Mouse (Mus musculus) MEL (cell line): Measurements from ENCODE around the gene Ceacam1. TPM values are rescaled to one million over a fixed set of nuclear protein-coding genes. Genes with fewer than 3 reads are reported as not detected.

Experiments used
- DNase-seq: peaks from one replicate; pipeline ENCODE4 v3.0.0; 2011; ENCODE audit warnings: low read depth, low spot score
- H3K27ac ChIP-seq: 2 replicates; pipeline ENCODE4 v1.5.1; 2012; ENCODE audit warnings: low read depth, mild to moderate bottlenecking, control low read depth, low read length, moderate library complexity; ENCODE audit not compliant: control insufficient read depth
- H3K27me3 ChIP-seq, 2 experiments: fragments of 150-350 bp in 1 of 2; sonication (generic) in 1 of 2; 2 replicates each; pipeline ENCODE4 v1.6.1; 2012; ENCODE audit warnings: low read length in 2 of 2, mild to moderate bottlenecking in 2 of 2, improper control_type of control experiment in 1 of 2, moderate library complexity in 1 of 2; ENCODE audit not compliant: insufficient read depth in 2 of 2, control insufficient read depth in 1 of 2
- H3K36me3 ChIP-seq, 2 experiments: 2 replicates each; pipeline ENCODE4 v1.6.1; 2012 to 2014; ENCODE audit warnings: low read length in 2 of 2, improper control_type of control experiment in 1 of 2, inconsistent platforms in 1 of 2, mild to moderate bottlenecking in 1 of 2; ENCODE audit not compliant: insufficient read depth in 2 of 2, control insufficient read depth in 1 of 2
- H3K4me1 ChIP-seq, 2 experiments: fragments of 150-350 bp in 1 of 2; sonication (generic) in 1 of 2; 2 replicates each; pipeline ENCODE4 v1.6.1; 2012; ENCODE audit warnings: low read length in 2 of 2, improper control_type of control experiment in 1 of 2, mild to moderate bottlenecking in 1 of 2; ENCODE audit not compliant: insufficient read depth in 2 of 2, control insufficient read depth in 1 of 2
- H3K4me3 ChIP-seq, 2 experiments: fragments of 150-350 bp in 1 of 2; sonication (generic) in 1 of 2; 2 replicates each; pipeline ENCODE4 v1.5.1; 2012; ENCODE audit warnings: low read depth in 2 of 2, low read length in 2 of 2, mild to moderate bottlenecking in 2 of 2, moderate library complexity in 2 of 2, control low read depth in 1 of 2, improper control_type of control experiment in 1 of 2; ENCODE audit not compliant: control insufficient read depth in 1 of 2, insufficient read depth in 1 of 2
- H3K79me2 ChIP-seq: 2 replicates; pipeline ENCODE4 v1.6.1; 2012; ENCODE audit warnings: mild to moderate bottlenecking, low read length, moderate library complexity; ENCODE audit not compliant: control insufficient read depth, poor library complexity, insufficient read depth
- H3K9ac ChIP-seq: 2 replicates; pipeline ENCODE4 v1.6.1; 2012; ENCODE audit warnings: low read depth, mild to moderate bottlenecking, control low read depth, low read length, moderate library complexity; ENCODE audit not compliant: control insufficient read depth, poor library complexity, severe bottlenecking
- H3K9me3 ChIP-seq: fragments of 150-350 bp; sonication (generic); replicated peaks from 2 replicates; pipeline ENCODE4 v1.6.1; 2012; ENCODE audit warnings: mild to moderate bottlenecking, low read length, improper control_type of control experiment, moderate library complexity; ENCODE audit not compliant: insufficient read depth
- CHD1 ChIP-seq: IDR thresholded peaks from 2 replicates; pipeline ENCODE4 v1.6.1; 2012; ENCODE audit warnings: low read depth, mild to moderate bottlenecking, inconsistent platforms, low read length, improper control_type of control experiment
- CTCF ChIP-seq, 3 experiments: IDR thresholded peaks in 2 of 3; conservative IDR thresholded peaks in 1 of 3; 2 replicates each; pipeline ENCODE4 v1.5.1; 2011 to 2012; ENCODE audit warnings: low read length in 3 of 3, low read depth in 2 of 3, mild to moderate bottlenecking in 2 of 3, improper control_type of control experiment in 1 of 3, inconsistent platforms in 1 of 3, mixed read lengths in 1 of 3, moderate library complexity in 1 of 3; ENCODE audit not compliant: control insufficient read depth in 1 of 3, insufficient read depth in 1 of 3, poor library complexity in 1 of 3, severe bottlenecking in 1 of 3
- EP300 ChIP-seq, 2 experiments: IDR thresholded peaks; 2 replicates each; pipeline ENCODE4 v1.6.1; 2011; ENCODE audit warnings: improper control_type of control experiment in 2 of 2, low read length in 2 of 2, low read depth in 1 of 2, mild to moderate bottlenecking in 1 of 2
- ETS1 ChIP-seq: IDR thresholded peaks from 2 replicates; pipeline ENCODE4 v1.6.1; 2012; ENCODE audit warnings: low read depth, mild to moderate bottlenecking, inconsistent platforms, low read length, improper control_type of control experiment, moderate library complexity
- GABPA ChIP-seq: IDR thresholded peaks from 2 replicates; pipeline ENCODE4 v1.6.1; 2012; ENCODE audit warnings: low read depth, mild to moderate bottlenecking, inconsistent platforms, low read length, improper control_type of control experiment, moderate library complexity
- JUND ChIP-seq: IDR thresholded peaks from 2 replicates; pipeline ENCODE4 v1.6.1; 2011; ENCODE audit warnings: low read depth, mild to moderate bottlenecking, improper control_type of control experiment, low read length
- KAT2A ChIP-seq: conservative IDR thresholded peaks from 2 replicates; pipeline ENCODE4 v1.6.1; 2012; ENCODE audit warnings: low read depth, low read length, improper control_type of control experiment, inconsistent platforms
- MAFK ChIP-seq: IDR thresholded peaks from 2 replicates; pipeline ENCODE4 v1.6.1; 2011; ENCODE audit warnings: low read depth, mild to moderate bottlenecking, low read length, improper control_type of control experiment, borderline replicate concordance
- MAZ ChIP-seq: IDR thresholded peaks from 2 replicates; pipeline ENCODE4 v1.6.1; 2012; ENCODE audit warnings: low read depth, mild to moderate bottlenecking, inconsistent platforms, low read length, improper control_type of control experiment
- MEF2A ChIP-seq: IDR thresholded peaks from 2 replicates; pipeline ENCODE4 v1.6.1; 2014; ENCODE audit warnings: low read depth, mild to moderate bottlenecking, inconsistent platforms, low read length, improper control_type of control experiment; ENCODE audit not compliant: poor library complexity, insufficient replicate concordance, severe bottlenecking; ENCODE audit errors: extremely low read depth
- MXI1 ChIP-seq: IDR thresholded peaks from 2 replicates; pipeline ENCODE4 v1.6.1; 2011; ENCODE audit warnings: mild to moderate bottlenecking, low read depth, low read length, improper control_type of control experiment
- MYB ChIP-seq: IDR thresholded peaks from 2 replicates; pipeline ENCODE4 v1.6.1; 2011; ENCODE audit warnings: mild to moderate bottlenecking, low read depth, low read length, improper control_type of control experiment
- MYC ChIP-seq: IDR thresholded peaks from 2 replicates; pipeline ENCODE4 v1.6.1; 2011; ENCODE audit warnings: low read depth, mild to moderate bottlenecking, low read length, improper control_type of control experiment, moderate library complexity
- NRF1 ChIP-seq: IDR thresholded peaks from 2 replicates; pipeline ENCODE4 v1.6.1; 2014; ENCODE audit warnings: low read depth, mild to moderate bottlenecking, inconsistent platforms, low read length, improper control_type of control experiment, moderate library complexity; ENCODE audit not compliant: poor library complexity, insufficient read depth, severe bottlenecking
- POLR2AphosphoS2 ChIP-seq: IDR thresholded peaks from 2 replicates; pipeline ENCODE4 v1.6.1; 2011; ENCODE audit warnings: low read length, improper control_type of control experiment
- POLR2AphosphoS5 ChIP-seq: IDR thresholded peaks from 2 replicates; pipeline ENCODE4 v1.6.1; 2012; ENCODE audit warnings: low read depth, borderline replicate concordance, mild to moderate bottlenecking, inconsistent platforms, low read length, moderate library complexity, mixed read lengths
- RAD21 ChIP-seq: IDR thresholded peaks from 2 replicates; pipeline ENCODE4 v1.6.1; 2011; ENCODE audit warnings: mild to moderate bottlenecking, low read depth, low read length, improper control_type of control experiment
- RCOR1 ChIP-seq: IDR thresholded peaks from 2 replicates; pipeline ENCODE4 v1.6.1; 2012; ENCODE audit warnings: low read depth, mild to moderate bottlenecking, inconsistent platforms, low read length, improper control_type of control experiment
- SIN3A ChIP-seq: IDR thresholded peaks from 2 replicates; pipeline ENCODE4 v1.6.1; 2012; ENCODE audit warnings: low read length, improper control_type of control experiment, inconsistent platforms
- SMC3 ChIP-seq: IDR thresholded peaks from 2 replicates; pipeline ENCODE4 v1.6.1; 2011; ENCODE audit warnings: low read depth, low read length, improper control_type of control experiment
- ZC3H11A ChIP-seq: IDR thresholded peaks from 2 replicates; pipeline ENCODE4 v1.6.1; 2012; ENCODE audit warnings: low read depth, mild to moderate bottlenecking, inconsistent platforms, low read length, improper control_type of control experiment
- ZKSCAN1 ChIP-seq: IDR thresholded peaks from 2 replicates; pipeline ENCODE4 v1.6.1; 2012; ENCODE audit warnings: low read depth, mild to moderate bottlenecking, inconsistent platforms, low read length, improper control_type of control experiment, moderate library complexity
- ZMIZ1 ChIP-seq: IDR thresholded peaks from 2 replicates; pipeline ENCODE4 v1.6.1; 2012; ENCODE audit warnings: low read depth, mild to moderate bottlenecking, inconsistent platforms, low read length, improper control_type of control experiment, moderate library complexity
- ZNF384 ChIP-seq: IDR thresholded peaks from 2 replicates; pipeline ENCODE4 v1.6.1; 2012; ENCODE audit warnings: low read depth, mild to moderate bottlenecking, inconsistent platforms, low read length, improper control_type of control experiment
- polyA plus RNA-seq, 2 experiments: library from polyadenylated mRNA; stranded (reverse) in 1 of 2; unstranded in 1 of 2; fragments of >175 nt in 1 of 2; fragments of >200 nt in 1 of 2; gene quantifications; 2 replicates each; pipeline versions ENCODE4 v1.2.1 to v1.2.4; 2012; ENCODE audit warnings: low replicate concordance in 2 of 2, low read depth in 1 of 2; ENCODE audit not compliant: insufficient read length in 2 of 2, insufficient read depth in 1 of 2, missing spikeins in 1 of 2
- total RNA-seq: library from RNA; depleted of rRNA; stranded (reverse); fragments of 300-350 nt; gene quantifications from 2 replicates; pipeline ENCODE4 v1.2.3, GENCODE M21; 2012

Gene Ceacam1
- total and polyA plus RNA-seq, 3 experiments: 0.27 to 1.5 TPM; not detected in 1

DNA sequence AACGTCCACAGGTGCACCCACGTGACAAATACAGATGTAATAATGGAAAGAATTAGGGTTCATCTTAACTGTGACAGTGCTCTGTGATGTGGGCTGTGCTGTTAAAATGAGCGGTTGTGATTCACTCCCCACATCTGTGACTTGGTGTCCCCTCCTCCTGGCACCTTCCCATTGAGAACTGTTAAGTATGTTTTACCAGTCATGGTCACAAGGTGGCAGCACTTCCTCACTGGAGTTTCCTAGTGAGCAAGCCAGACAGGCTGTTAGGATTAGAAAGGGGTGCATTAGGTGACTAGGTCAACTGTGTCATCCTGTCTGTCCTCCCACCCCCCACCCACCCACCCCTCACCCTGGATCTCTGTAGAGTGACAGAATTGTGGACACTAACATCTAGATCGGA lies 53.0 kb downstream of the Ceacam1 start:
- no peaks in the 10 kb centered on the region for H3K79me2 ChIP-seq
- no peak overlapping the region for H3K27ac ChIP-seq
- H3K4me3 ChIP-seq: no peak overlapping the region
- H3K9me3 ChIP-seq: no peaks in the 10 kb centered on the region
- H3K9ac ChIP-seq: no peak overlapping the region
- no peaks in the 10 kb centered on the region for H3K36me3 ChIP-seq
- peak; percentile 84 for DNase-seq
- no peaks in the 10 kb centered on the region for H3K4me1 ChIP-seq
- H3K27me3 ChIP-seq: no peaks in the 10 kb centered on the region
- no peak for TF ChIP-seq GABPA
- TF ChIP-seq ZMIZ1: no peak
- TF ChIP-seq ZC3H11A: peak; percentile 81
- peak; percentile 94 for TF ChIP-seq SMC3
- peak; percentile 69 to 91 (median 78) for TF ChIP-seq CTCF (IDR thresholded peaks at IDR 0.05 in 2 of 3, conservative IDR thresholded peaks at IDR 0.05 in 1 of 3; ENCODE audit: control insufficient read depth in 1 of 3, insufficient read depth in 1 of 3, low read depth in 2 of 3, low read length in 3 of 3, poor library complexity in 1 of 3, severe bottlenecking in 1 of 3)
- no peak for TF ChIP-seq MXI1
- TF ChIP-seq MAFK: no peak
- TF ChIP-seq KAT2A: no peak
- TF ChIP-seq RAD21: peak; percentile 87
- TF ChIP-seq RCOR1: no peak
- no peak for TF ChIP-seq ETS1
- TF ChIP-seq JUND: no peak
- no peak for TF ChIP-seq POLR2AphosphoS5
- TF ChIP-seq MAZ: no peak
- TF ChIP-seq EP300 (IDR thresholded peaks at IDR 0.05; ENCODE audit: low read depth in 1 of 2, low read length in 2 of 2): no peak

DNA sequence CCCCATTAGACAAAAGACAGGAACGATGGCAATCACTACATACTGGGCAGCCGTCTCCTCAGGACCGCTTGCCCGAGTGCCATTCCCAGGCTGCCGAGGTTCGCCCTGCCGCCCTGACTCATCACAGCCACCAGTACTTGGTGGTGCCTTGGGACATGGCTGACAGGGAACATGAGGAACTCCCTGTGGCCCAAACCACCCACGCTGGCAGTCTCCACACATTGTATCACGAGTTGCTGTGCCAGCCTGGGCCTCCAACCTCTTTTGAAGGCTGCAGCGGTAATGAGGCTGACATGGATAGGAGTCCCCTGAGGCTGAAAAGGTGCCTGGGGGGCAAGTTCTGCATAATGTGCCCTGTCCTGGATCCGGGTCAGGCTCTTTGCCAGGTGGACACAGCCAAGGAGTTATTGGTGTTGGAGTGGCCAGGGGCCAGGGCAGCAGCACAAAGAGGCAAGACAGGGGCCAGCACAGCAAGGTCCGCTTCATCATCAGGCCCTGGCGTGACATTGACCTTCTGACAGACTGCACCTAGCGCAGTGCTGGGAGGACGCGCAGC lies 55.0 kb downstream of the Ceacam1 start:
- H3K27ac ChIP-seq: no peak overlapping the region
- no peak overlapping the region for H3K4me3 ChIP-seq
- H3K36me3 ChIP-seq: no peaks in the 10 kb centered on the region
- no peaks in the 10 kb centered on the region for H3K9me3 ChIP-seq
- H3K4me1 ChIP-seq: no peaks in the 10 kb centered on the region
- TF ChIP-seq SMC3 (no peak), KAT2A (no peak), MEF2A (no peak), MAZ (no peak), SIN3A (no peak), POLR2AphosphoS2 (no peak), EP300 (IDR thresholded peaks at IDR 0.05; ENCODE audit: low read depth in 1 of 2, low read length in 2 of 2) (no peak), NRF1 (no peak), CHD1 (no peak), MYB (no peak), ZNF384 (no peak), ZKSCAN1 (no peak), JUND (no peak), MYC (no peak), MXI1 (no peak)
- no peak overlapping the region for H3K9ac ChIP-seq
- H3K27me3 ChIP-seq: no peaks in the 10 kb centered on the region
- DNase-seq: no peak
- H3K79me2 ChIP-seq: no peaks in the 10 kb centered on the region
